Mouse (Mus musculus) T-helper 1 cell (primary cell): Measurements from ENCODE around the gene Gtse1.

Experiments used
- in situ Hi-C: fragments of 300-600 bp; cut with MboI, MseI; formaldehyde crosslinking; loops from one replicate; pipeline ENCODE4 v1.15.1; 2025; ENCODE audit warnings: high pct_unique_total_duplicates

The Gtse1 gene

GRCm38 (mm10) chr15:85867696-85868095 is 8.2 kb downstream of the Gtse1 start:
- in situ Hi-C loops = no loop called here

- in situ Hi-C loops = no loop called here
Measured at GRCm38 (mm10) chr15:85877336-85877735, 17.8 kb downstream of the Gtse1 start.

- in situ Hi-C loops = no loop called here
Measured at GRCm38 (mm10) chr15:85878848-85879497, 19.4 kb downstream of the Gtse1 start, which contains the start of gene Trmu. Gene Trmu (plus strand): TSS chr15:85879312.

- in situ Hi-C loops = no loop called here
Measured at GRCm38 (mm10) chr15:85879498-85879895, 20.0 kb downstream of the Gtse1 start.

- in situ Hi-C loops = no loop called here
Measured at GRCm38 (mm10) chr15:85885606-85886005, 26.1 kb downstream of the Gtse1 start.

GRCm38 (mm10) chr15:85889235-85889634 is 29.7 kb downstream of the Gtse1 start:
- in situ Hi-C loops = no loop called here

GRCm38 (mm10) chr15:85891971-85892370 is 32.4 kb downstream of the Gtse1 start:
- in situ Hi-C loops = no loop called here

- in situ Hi-C loops = no loop called here
Measured at GRCm38 (mm10) chr15:85892498-85893118, 33.1 kb downstream of the Gtse1 start.

GRCm38 (mm10) chr15:85893871-85894270 is 34.3 kb downstream of the Gtse1 start:
- in situ Hi-C loops = no loop called here

- in situ Hi-C loops = no loop called here
Measured at GRCm38 (mm10) chr15:85896284-85896683, 36.7 kb downstream of the Gtse1 start.

GRCm38 (mm10) chr15:85897113-85897512 is 37.6 kb downstream of the Gtse1 start:
- in situ Hi-C loops = no loop called here

GRCm38 (mm10) chr15:85899396-85899795 is 39.9 kb downstream of the Gtse1 start:
- in situ Hi-C loops = no loop called here

GRCm38 (mm10) chr15:85900318-85900717 is 40.8 kb downstream of the Gtse1 start:
- in situ Hi-C loops = loop anchor here (5.0 kb wide), 1 partner anchor 52 kb away; no protein-coding TSS in a partner anchor

- in situ Hi-C loops = loop anchor here (5.0 kb wide), 1 partner anchor 52 kb away; no protein-coding TSS in a partner anchor
Measured at GRCm38 (mm10) chr15:85900801-85901200, 41.3 kb downstream of the Gtse1 start.

- in situ Hi-C loops = loop anchor here (5.0 kb wide), 1 partner anchor 50 kb away; no protein-coding TSS in a partner anchor
Measured at GRCm38 (mm10) chr15:85902505-85902904, 43.0 kb downstream of the Gtse1 start.

GRCm38 (mm10) chr15:85903826-85904225 is 44.3 kb downstream of the Gtse1 start:
- in situ Hi-C loops = loop anchor here (5.0 kb wide), 1 partner anchor 48 kb away; no protein-coding TSS in a partner anchor

GRCm38 (mm10) chr15:85908660-85909491 is 49.3 kb downstream of the Gtse1 start:
- in situ Hi-C loops = no loop called here

GRCm38 (mm10) chr15:85909492-85909829 is 49.9 kb downstream of the Gtse1 start:
- in situ Hi-C loops = no loop called here

- in situ Hi-C loops = loop anchor here (5.0 kb wide), 2 partner anchors 132 to 212 kb away; no protein-coding TSS in a partner anchor
Measured at GRCm38 (mm10) chr15:85909931-85910330, 50.4 kb downstream of the Gtse1 start.

GRCm38 (mm10) chr15:85913605-85914004 is 54.1 kb downstream of the Gtse1 start:
- in situ Hi-C loops = loop anchor here (5.0 kb wide), 2 partner anchors 129 to 209 kb away; no protein-coding TSS in a partner anchor

- in situ Hi-C loops = no loop called here
Measured at GRCm38 (mm10) chr15:85919191-85919891, 59.8 kb downstream of the Gtse1 start.

- in situ Hi-C loops = no loop called here
Measured at GRCm38 (mm10) chr15:85919892-85920248, 60.3 kb downstream of the Gtse1 start.
